Mouse (Mus musculus) thymus, adult 2 months (tissue): Measurements from ENCODE around the gene Npr1. TPM values are rescaled to one million over a fixed set of nuclear protein-coding genes. Genes with fewer than 3 reads are reported as not detected.

Experiments
- DNase-seq: peaks from one replicate; pipeline ENCODE4 v3.0.0; 2021
- H3K27ac ChIP-seq: fragments of 200-500 bp; 2 replicates; pipeline ENCODE4 v1.5.1; 2012; ENCODE audit warnings: low read length, control low read depth; ENCODE audit not compliant: control insufficient read depth, insufficient read depth
- H3K27me3 ChIP-seq: fragments of 200-500 bp; 2 replicates; pipeline ENCODE4 v1.6.1; 2012; ENCODE audit warnings: mild to moderate bottlenecking, low read length, moderate library complexity, mixed read lengths; ENCODE audit not compliant: control insufficient read depth, insufficient read depth
- H3K36me3 ChIP-seq: fragments of 200-500 bp; 2 replicates; pipeline ENCODE4 v1.6.1; 2012; ENCODE audit warnings: mild to moderate bottlenecking, low read length, moderate library complexity; ENCODE audit not compliant: control insufficient read depth, insufficient read depth
- H3K4me1 ChIP-seq: fragments of 200-500 bp; replicated peaks from 2 replicates; pipeline ENCODE4 v1.6.1; 2012; ENCODE audit warnings: low read length; ENCODE audit not compliant: control insufficient read depth, insufficient read depth
- H3K4me3 ChIP-seq: fragments of 200-500 bp; 2 replicates; pipeline ENCODE4 v1.5.1; 2012; ENCODE audit warnings: mild to moderate bottlenecking, low read length, control low read depth, moderate library complexity; ENCODE audit not compliant: control insufficient read depth, insufficient read depth
- CTCF ChIP-seq: fragments of 200-500 bp; IDR thresholded peaks from 2 replicates; pipeline ENCODE4 v1.5.1; 2012; ENCODE audit warnings: mild to moderate bottlenecking, control low read depth, low read length, moderate library complexity, borderline replicate concordance; ENCODE audit not compliant: control insufficient read depth, poor library complexity, insufficient read depth; ENCODE audit errors: extremely low read depth
- POLR2A ChIP-seq: fragments of 200-500 bp; IDR thresholded peaks from 2 replicates; pipeline ENCODE4 v1.6.1; 2012; ENCODE audit warnings: mild to moderate bottlenecking, low read length, control low read depth, moderate library complexity; ENCODE audit not compliant: control insufficient read depth, poor library complexity, insufficient read depth; ENCODE audit errors: extremely low read depth
- WGBS: fragments of 180-500 bp; shearing (Covaris S2); methylation state at CpG from one replicate; pipeline ENCODE4 v1.1.7; 2018; 5-methylcytosine and 5-hydroxymethylcytosine counted together
- polyA plus RNA-seq: library from polyadenylated mRNA; depleted of rRNA; stranded (reverse); fragments of >200 nt; gene quantifications from 2 replicates; pipeline ENCODE4 v1.2.3, GENCODE M21; 2012

Gene Npr1
- polyA plus RNA-seq, 1 experiment = 11.4 TPM

GRCm38 (mm10) chr3:90497597-90497996, 31.9 kb upstream of the Npr1 start:
- TF ChIP-seq POLR2A (no peak), CTCF (no peak)

GRCm38 (mm10) chr3:90495850-90496525, 30.3 kb upstream of the Npr1 start:
- no peak for DNase-seq
- H3K36me3 ChIP-seq = peaks cover 51% of the 10 kb centered on the region
- H3K27me3 ChIP-seq = no peaks in the 10 kb centered on the region
- TF ChIP-seq POLR2A (no peak), CTCF (no peak)
- no peak overlapping the region for H3K4me3 ChIP-seq
- WGBS = 97% methylated on average over 7 of the region's 7 CpGs
- no peaks in the 10 kb centered on the region for H3K4me1 ChIP-seq
- H3K27ac ChIP-seq = no peak overlapping the region

More at GRCm38 (mm10) chr3:90497597-90497996, 31.9 kb upstream of the Npr1 start:
- no peak for DNase-seq
- H3K27ac ChIP-seq = no peak overlapping the region
- H3K4me1 ChIP-seq = no peaks in the 10 kb centered on the region
- peaks cover 67% of the 10 kb centered on the region for H3K36me3 ChIP-seq
- no peaks in the 10 kb centered on the region for H3K27me3 ChIP-seq
- no peak overlapping the region for H3K4me3 ChIP-seq

- TF ChIP-seq CTCF (no peak), POLR2A (no peak)
- no peak overlapping the region for H3K27ac ChIP-seq
- H3K4me3 ChIP-seq = no peak overlapping the region
- peaks cover 34% of the 10 kb centered on the region for H3K36me3 ChIP-seq
- no peaks in the 10 kb centered on the region for H3K27me3 ChIP-seq
- 0 out of 2 replicates have a peak, but pooled peaks cover 2% of the 10 kb centered on the region for H3K4me1 ChIP-seq
- DNase-seq = no peak
- WGBS = 90% methylated on average over 4 of the region's 4 CpGs
Observed at GRCm38 (mm10) chr3:90493831-90494540, 28.3 kb upstream of the Npr1 start.

GRCm38 (mm10) chr3:90491350-90491749, 25.7 kb upstream of the Npr1 start:
- peak; percentile 53 for DNase-seq
- TF ChIP-seq POLR2A (no peak), CTCF (no peak)
- H3K36me3 ChIP-seq = peaks cover 27% of the 10 kb centered on the region
- 35% methylated on average over 2 of the region's 2 CpGs for WGBS
- no peak overlapping the region for H3K4me3 ChIP-seq
- 0 out of 2 replicates have a peak, but pooled peaks cover 2% of the 10 kb centered on the region for H3K4me1 ChIP-seq
- no peaks in the 10 kb centered on the region for H3K27me3 ChIP-seq
- no peak overlapping the region for H3K27ac ChIP-seq

GRCm38 (mm10) chr3:90490696-90491256, 25.1 kb upstream of the Npr1 start, which contains the start of gene Snapin:
Gene Snapin (minus strand): TSS chr3:90491033.
- Histone ChIP-seq H3K4me3 (peak within 1 kb of the TSS; percentile 94), H3K4me1 (0 out of 2 replicates have a peak, but pooled peaks cover 2% of the 10 kb centered on the region), H3K36me3 (peaks cover 28% of the 10 kb centered on the region), H3K27ac (no peak within 1 kb of the TSS), H3K27me3 (no peaks in the 10 kb centered on the region)
- TF ChIP-seq POLR2A (peak; percentile 62), CTCF (peak; percentile 91)
- peak; percentile 95 for DNase-seq
- under 1% methylated on average over 37 of the region's 37 CpGs for WGBS

- peaks cover 44% of the 10 kb centered on the region for H3K36me3 ChIP-seq
- 97% methylated on average over 6 of the region's 6 CpGs for WGBS
Observed at GRCm38 (mm10) chr3:90488576-90488975, 22.9 kb upstream of the Npr1 start.

More at GRCm38 (mm10) chr3:90488576-90488975, 22.9 kb upstream of the Npr1 start:
- no peak for TF ChIP-seq CTCF
- H3K4me3 ChIP-seq = no peak overlapping the region
- H3K4me1 ChIP-seq = 0 out of 2 replicates have a peak, but pooled peaks cover 2% of the 10 kb centered on the region
- H3K27ac ChIP-seq = no peak overlapping the region
- H3K27me3 ChIP-seq = no peaks in the 10 kb centered on the region
- DNase-seq = no peak
